Mouse (Mus musculus): ENCODE measurements around the gene Tyrp1.

Tyrp1 gene

DNA sequence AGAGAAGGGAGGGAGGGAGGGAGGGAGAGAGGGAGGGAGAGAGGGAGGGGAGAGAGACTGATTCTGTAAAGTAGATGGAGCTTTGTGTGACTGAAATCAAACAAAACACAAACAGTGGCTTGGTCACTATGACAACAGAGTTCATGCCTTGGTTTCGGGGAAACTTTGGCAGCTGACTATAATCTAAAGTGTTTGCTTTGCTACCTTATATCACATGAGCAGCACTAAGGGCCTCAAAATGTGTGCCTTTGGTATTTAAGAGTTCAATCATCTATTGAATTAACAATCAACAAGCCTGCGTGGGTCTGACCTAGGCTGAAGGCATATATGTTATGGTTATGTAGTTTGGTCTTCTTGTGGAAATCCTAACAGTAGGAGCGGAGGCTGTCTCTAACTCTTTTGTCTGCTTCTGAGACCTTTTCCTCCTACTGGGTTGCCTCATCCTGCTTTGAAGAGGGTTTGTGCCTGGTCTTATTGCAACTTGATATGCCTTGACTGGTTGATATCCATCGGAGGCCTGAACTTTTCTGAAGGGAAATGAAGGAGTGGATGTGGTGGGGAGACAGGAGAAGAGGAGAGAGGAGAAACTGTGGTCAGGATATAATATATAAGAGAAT is 61.5 kb downstream of the Tyrp1 start:
- DNase-seq (ENCODE audit: low spot score in 2 of 2) = no peak

Data from heart, adult 9 months (tissue).